Mouse (Mus musculus) liver, adult 2 months (tissue): ENCODE results near the gene Plekha6.

Experiments used
- CTCF ChIP-seq: fragments of 200-500 bp; IDR thresholded peaks from 2 replicates; pipeline ENCODE4 v1.5.1; 2011; ENCODE audit warnings: low read depth, low read length, control low read depth
- POLR2A ChIP-seq: fragments of 200-500 bp; IDR thresholded peaks from 2 replicates; pipeline ENCODE4 v1.6.1; 2011; ENCODE audit warnings: low read length, control low read depth; ENCODE audit not compliant: insufficient read depth; ENCODE audit errors: extremely low read depth

- TF ChIP-seq POLR2A (no peak), CTCF (no peak)
Measured at GRCm38 (mm10) chr1:133147324-133147723, 16.7 kb upstream of the Plekha6 start.
